Mouse (Mus musculus): ENCODE measurements at regions not wholly inside any gene's neighbourhood (a gene's known extent, or its start where the extent isn't known, plus 50 kb on each side); places are given as distances from the start of the nearest gene placed in this dataset.

DNA sequence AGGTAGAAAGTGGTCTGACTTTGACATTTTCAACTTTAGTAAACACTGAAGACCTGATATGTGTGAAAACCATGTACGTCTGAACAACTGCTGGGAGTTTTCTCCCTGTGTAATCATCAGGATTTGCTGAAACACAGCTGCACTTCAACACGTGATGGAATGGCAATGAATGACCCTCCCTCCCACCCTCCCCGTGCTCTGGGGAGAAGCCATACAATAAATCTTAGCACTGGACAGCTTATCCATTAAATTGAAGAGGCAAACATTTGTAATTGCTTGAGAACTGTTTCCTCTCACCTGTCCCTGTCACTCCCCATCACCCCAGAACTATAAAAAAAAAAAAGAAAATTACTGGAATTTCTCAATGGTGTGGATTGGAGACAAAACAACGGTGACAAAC, 159.1 kb downstream of the Calcrl start:
- peak; percentile 37 for DNase-seq (ENCODE audit: low read depth, low spot score)

DNA sequence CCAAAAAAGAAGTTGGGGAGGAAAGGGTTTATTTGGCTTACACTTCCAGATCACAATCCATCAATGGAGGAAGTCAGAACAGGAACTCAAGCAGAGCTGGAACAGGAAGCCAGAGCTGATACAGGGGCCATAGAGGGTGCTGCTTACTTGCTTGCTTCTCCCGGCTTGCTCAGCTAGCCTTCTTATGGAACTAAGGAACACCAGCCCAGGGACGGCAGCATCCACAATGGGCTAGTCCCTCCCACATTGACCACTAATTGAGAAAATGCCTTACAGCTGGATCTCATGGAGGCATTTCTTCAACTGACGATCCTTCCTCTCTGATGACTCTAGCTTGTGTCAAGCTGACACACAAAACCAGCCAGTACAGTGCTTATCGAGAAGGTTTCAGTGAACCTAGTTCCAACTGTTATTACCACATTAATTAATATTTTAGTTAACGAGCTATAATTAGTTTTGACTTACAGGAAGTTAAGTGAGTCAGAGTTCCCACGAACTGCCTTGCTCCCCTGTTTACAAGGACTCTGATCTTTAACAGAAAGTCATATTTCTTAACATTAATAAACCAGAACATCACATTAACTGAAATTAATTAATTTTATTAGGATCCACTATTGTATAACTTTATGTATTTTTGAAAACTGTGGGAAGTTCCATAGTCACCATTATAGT, 158.2 kb downstream of the Calcrl start:
- no peak for DNase-seq (ENCODE audit: low read depth, low spot score)

DNA sequence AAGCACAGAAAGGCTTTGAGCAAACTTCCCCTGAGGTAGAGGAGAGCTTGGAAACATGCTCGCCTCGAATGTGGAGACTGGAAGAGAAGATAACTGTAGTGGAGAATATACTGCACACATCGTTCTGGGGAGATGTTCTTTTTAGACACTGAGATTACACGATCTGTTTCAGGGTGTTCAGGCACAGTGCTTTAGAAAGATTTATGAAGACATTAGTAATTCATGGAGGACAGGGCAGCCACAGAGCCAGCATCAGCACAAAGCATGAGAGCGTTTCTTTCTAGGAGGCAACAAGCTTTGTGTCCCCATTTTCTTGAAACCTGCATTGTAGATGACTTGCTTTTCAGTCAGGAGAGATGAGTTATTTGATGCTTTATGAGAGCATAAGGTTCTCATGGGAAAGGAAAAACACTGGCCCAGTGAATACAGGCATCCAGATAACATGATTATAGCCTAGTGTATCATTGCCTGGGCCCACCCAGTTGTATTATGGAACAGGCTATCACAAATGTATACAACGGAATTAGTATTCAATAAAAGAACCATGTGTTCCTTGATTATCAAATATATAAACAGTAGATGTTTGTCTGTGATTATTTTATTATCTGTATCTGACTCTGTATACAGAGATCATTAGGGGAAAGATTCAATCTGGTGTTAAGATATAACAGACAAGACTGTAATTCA, 151.0 kb downstream of the Calcrl start:
- DNase-seq (ENCODE audit: low read depth, low spot score): no peak

DNA sequence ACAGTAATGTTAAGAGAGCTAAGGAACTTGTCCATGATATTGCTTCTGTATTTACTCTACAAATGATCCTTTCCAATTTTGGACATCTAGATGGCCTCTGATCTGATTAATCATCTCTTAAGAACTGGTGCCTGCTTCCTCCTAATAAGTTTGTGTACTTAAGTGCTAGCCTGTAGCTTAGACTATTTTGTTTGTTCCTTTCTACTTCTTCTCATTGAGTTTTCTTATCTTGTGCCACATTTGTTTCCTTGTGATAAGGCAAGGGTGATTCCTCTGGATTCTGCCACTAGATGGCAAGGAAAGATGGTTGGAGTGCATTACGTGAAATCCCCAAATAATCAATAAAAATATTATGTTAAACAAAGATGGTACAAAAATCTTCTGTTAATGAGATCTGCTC, 148.0 kb downstream of the Calcrl start:
- DNase-seq (ENCODE audit: low read depth, low spot score): no peak

Data from embryo, embryonic 11.5 days (tissue).